Mouse (Mus musculus) liver, embryonic 15.5 days (tissue): ENCODE data around the gene Hapln2. TPM values are rescaled to one million over a fixed set of nuclear protein-coding genes. Genes with fewer than 3 reads are reported as not detected.

Source experiments
- ATAC-seq: fragments of 200-750 bp; cut with Nextera tagmentation; 2 replicates; pipeline ENCODE4 v1.8.0; 2017; ENCODE audit warnings: moderate number of reproducible peaks, mild to moderate bottlenecking, moderate library complexity; ENCODE audit not compliant: insufficient read depth
- H3K27ac ChIP-seq: fragments of 300-500 bp; sonication (generic); replicated peaks from 2 replicates; pipeline ENCODE4 v1.5.1; 2015; ENCODE audit warnings: mild to moderate bottlenecking, inconsistent platforms
- H3K27me3 ChIP-seq: fragments of 300-500 bp; sonication (generic); 2 replicates; pipeline ENCODE4 v1.6.1; 2015; ENCODE audit warnings: mild to moderate bottlenecking, inconsistent platforms
- H3K36me3 ChIP-seq: fragments of 300-500 bp; sonication (generic); replicated peaks from 2 replicates; pipeline ENCODE4 v1.6.1; 2015; ENCODE audit warnings: moderate library complexity, mild to moderate bottlenecking, inconsistent platforms
- H3K4me1 ChIP-seq: fragments of 300-500 bp; sonication (generic); replicated peaks from 2 replicates; pipeline ENCODE4 v1.6.1; 2015; ENCODE audit warnings: inconsistent platforms
- H3K4me2 ChIP-seq: fragments of 300-500 bp; sonication (generic); 2 replicates; pipeline ENCODE4 v1.6.1; 2015; ENCODE audit warnings: moderate library complexity, mild to moderate bottlenecking, inconsistent platforms
- H3K4me3 ChIP-seq: fragments of 300-500 bp; sonication (generic); replicated peaks from 2 replicates; pipeline ENCODE4 v1.5.1; 2015; ENCODE audit warnings: mild to moderate bottlenecking, inconsistent platforms
- H3K9ac ChIP-seq: fragments of 300-500 bp; sonication (generic); 2 replicates; pipeline ENCODE4 v1.6.1; 2015; ENCODE audit warnings: moderate library complexity, mild to moderate bottlenecking, inconsistent platforms
- H3K9me3 ChIP-seq: fragments of 300-500 bp; sonication (generic); replicated peaks from 2 replicates; pipeline ENCODE4 v1.6.1; 2016; ENCODE audit warnings: inconsistent platforms
- WGBS: fragments of 180-500 bp; shearing (Covaris S2); methylation state at CpG from one replicate; pipeline ENCODE4 v1.1.7; 2015; ENCODE audit warnings: mixed read lengths; ENCODE audit not compliant: insufficient replicate concordance; 5-methylcytosine and 5-hydroxymethylcytosine counted together
- polyA plus RNA-seq: library from polyadenylated mRNA; unstranded; fragments of >200 nt; fragmentation: Nextera tagmentation; extraction: Ambion mirVana; gene quantifications from 2 replicates; pipeline ENCODE4 v1.2.1, GENCODE M21; 2015

Hapln2 gene
- polyA plus RNA-seq, 1 experiment from 2014 or later = not detected

- Histone ChIP-seq H3K27ac (no peak overlapping the region), H3K9me3 (no peaks in the 10 kb centered on the region), H3K4me1 (peaks cover 41% of the 10 kb centered on the region), H3K27me3 (peaks cover 85% of the 10 kb centered on the region), H3K9ac (no peak overlapping the region), H3K4me3 (peak overlapping the region; percentile 33), H3K4me2 (peak overlapping the region; percentile 62), H3K36me3 (no peaks in the 10 kb centered on the region)
- WGBS = 5% methylated on average over 15 of the region's 15 CpGs
- ATAC-seq = no peak
These were observed 39.3 kb downstream of the Hapln2 start for GRCm38 (mm10) chr3:87988068-87988467.

GRCm38 (mm10) chr3:87987633-87988032, 39.8 kb downstream of the Hapln2 start:
- Histone ChIP-seq H3K4me1 (peaks cover 43% of the 10 kb centered on the region), H3K4me2 (peak overlapping the region; percentile 62), H3K27me3 (peaks cover 80% of the 10 kb centered on the region), H3K36me3 (no peaks in the 10 kb centered on the region), H3K9me3 (no peaks in the 10 kb centered on the region), H3K27ac (no peak overlapping the region), H3K4me3 (peak overlapping the region; percentile 33), H3K9ac (no peak overlapping the region)
- WGBS = under 1% methylated on average over 15 of the region's 15 CpGs
- no peak for ATAC-seq

- Histone ChIP-seq H3K27me3 (peaks cover 73% of the 10 kb centered on the region), H3K4me2 (peak overlapping the region; percentile 62), H3K9ac (no peak overlapping the region), H3K9me3 (no peaks in the 10 kb centered on the region), H3K36me3 (no peaks in the 10 kb centered on the region), H3K4me3 (peak overlapping the region; percentile 33), H3K4me1 (peaks cover 51% of the 10 kb centered on the region), H3K27ac (no peak overlapping the region)
- WGBS = 0% methylated on average over 17 of the region's 17 CpGs
- peak; percentile 56 for ATAC-seq
These were observed 40.5 kb downstream of the Hapln2 start for GRCm38 (mm10) chr3:87986868-87987267.

GRCm38 (mm10) chr3:87985505-87986320, 41.7 kb downstream of the Hapln2 start:
- H3K36me3 ChIP-seq = no peaks in the 10 kb centered on the region
- H3K4me1 ChIP-seq = peaks cover 53% of the 10 kb centered on the region
- no peak for ATAC-seq
- H3K27me3 ChIP-seq = peaks cover 61% of the 10 kb centered on the region
- no peaks in the 10 kb centered on the region for H3K9me3 ChIP-seq
- WGBS = 56% methylated on average over 12 of the region's 12 CpGs
- no peak overlapping the region for H3K9ac ChIP-seq
- no peak overlapping the region for H3K27ac ChIP-seq
- H3K4me2 ChIP-seq = no peak overlapping the region
- no peak overlapping the region for H3K4me3 ChIP-seq

- Histone ChIP-seq H3K4me1 (peaks cover 53% of the 10 kb centered on the region), H3K9ac (no peak overlapping the region), H3K9me3 (no peaks in the 10 kb centered on the region), H3K4me3 (no peak overlapping the region), H3K27me3 (peaks cover 46% of the 10 kb centered on the region), H3K36me3 (no peaks in the 10 kb centered on the region), H3K27ac (peak overlapping the region; percentile 72; the same call in 1 of the 2 replicates), H3K4me2 (no peak overlapping the region)
- no peak for ATAC-seq
- WGBS = 38% methylated on average over 3 of the region's 3 CpGs
These were observed 43.3 kb downstream of the Hapln2 start for GRCm38 (mm10) chr3:87984094-87984493.

- no peak for ATAC-seq
- Histone ChIP-seq H3K9me3 (no peaks in the 10 kb centered on the region), H3K9ac (no peak overlapping the region), H3K4me3 (no peak overlapping the region), H3K27me3 (peaks cover 46% of the 10 kb centered on the region), H3K36me3 (no peaks in the 10 kb centered on the region), H3K4me1 (peaks cover 53% of the 10 kb centered on the region), H3K27ac (peak overlapping the region; percentile 72; the same call in 1 of the 2 replicates), H3K4me2 (peak overlapping the region; percentile 36; the same call in 1 of the 2 replicates)
- 58% methylated on average over 6 of the region's 6 CpGs for WGBS
These were observed 43.8 kb downstream of the Hapln2 start for GRCm38 (mm10) chr3:87983627-87984026.

GRCm38 (mm10) chr3:87982836-87983601, 44.4 kb downstream of the Hapln2 start:
- Histone ChIP-seq H3K4me1 (peaks cover 48% of the 10 kb centered on the region), H3K4me3 (no peak overlapping the region), H3K9me3 (no peaks in the 10 kb centered on the region), H3K27me3 (peaks cover 46% of the 10 kb centered on the region), H3K9ac (no peak overlapping the region), H3K27ac (peak overlapping the region; percentile 72), H3K36me3 (no peaks in the 10 kb centered on the region), H3K4me2 (peak overlapping the region; percentile 36)
- ATAC-seq = peak; percentile 49
- 8% methylated on average over 13 of the region's 13 CpGs for WGBS

- WGBS = 27% methylated on average over 12 of the region's 12 CpGs
- H3K4me3 ChIP-seq = no peak overlapping the region
- no peaks in the 10 kb centered on the region for H3K9me3 ChIP-seq
- H3K27me3 ChIP-seq = peaks cover 44% of the 10 kb centered on the region
- H3K9ac ChIP-seq = no peak overlapping the region
- peak overlapping the region; percentile 72 for H3K27ac ChIP-seq
- peak overlapping the region; percentile 36 for H3K4me2 ChIP-seq
- peak; percentile 3; the same call in 1 of the 2 replicates for ATAC-seq
- peaks cover 39% of the 10 kb centered on the region for H3K4me1 ChIP-seq
- no peaks in the 10 kb centered on the region for H3K36me3 ChIP-seq
These were observed 45.2 kb downstream of the Hapln2 start for GRCm38 (mm10) chr3:87981894-87982835.

- no peaks in the 10 kb centered on the region for H3K9me3 ChIP-seq
- H3K4me2 ChIP-seq = no peak overlapping the region
- H3K9ac ChIP-seq = no peak overlapping the region
- WGBS = 61% methylated on average over 6 of the region's 6 CpGs
- H3K27me3 ChIP-seq = peaks cover 47% of the 10 kb centered on the region
- ATAC-seq = no peak
- H3K27ac ChIP-seq = no peak overlapping the region
- H3K4me1 ChIP-seq = peaks cover 30% of the 10 kb centered on the region
- no peak overlapping the region for H3K4me3 ChIP-seq
- no peaks in the 10 kb centered on the region for H3K36me3 ChIP-seq
These were observed 46.1 kb downstream of the Hapln2 start for GRCm38 (mm10) chr3:87981214-87981760.

GRCm38 (mm10) chr3:87980728-87981127, 46.7 kb downstream of the Hapln2 start:
- H3K4me3 ChIP-seq = no peak overlapping the region
- H3K27ac ChIP-seq = no peak overlapping the region
- ATAC-seq = no peak
- peaks cover 29% of the 10 kb centered on the region for H3K4me1 ChIP-seq
- WGBS = 75% methylated on average over 5 of the region's 5 CpGs
- no peak overlapping the region for H3K9ac ChIP-seq
- no peaks in the 10 kb centered on the region for H3K36me3 ChIP-seq
- no peaks in the 10 kb centered on the region for H3K9me3 ChIP-seq
- peaks cover 47% of the 10 kb centered on the region for H3K27me3 ChIP-seq
- H3K4me2 ChIP-seq = no peak overlapping the region
